Mouse (Mus musculus) embryonic facial prominence, embryonic 15.5 days (tissue): ENCODE measurements at regions not wholly inside any gene's neighbourhood (a gene's known extent, or its start where the extent isn't known, plus 50 kb on each side); places are given as distances from the start of the nearest gene placed in this dataset.

Experiments used
- ATAC-seq: fragments of 200-750 bp; cut with Nextera tagmentation; 2 replicates; pipeline ENCODE4 v1.8.0; 2017; ENCODE audit warnings: low read depth, moderate TSS enrichment; ENCODE audit not compliant: insufficient number of reproducible peaks, low FRiP score, low TSS enrichment
- H3K27ac ChIP-seq: fragments of 300-500 bp; sonication (generic); replicated peaks from 2 replicates; pipeline ENCODE4 v1.5.1; 2015; ENCODE audit warnings: mild to moderate bottlenecking, inconsistent platforms
- H3K27me3 ChIP-seq: fragments of 300-500 bp; sonication (generic); 2 replicates; pipeline ENCODE4 v1.6.1; 2015; ENCODE audit warnings: inconsistent platforms
- H3K36me3 ChIP-seq: fragments of 300-500 bp; sonication (generic); 2 replicates; pipeline ENCODE4 v1.6.1; 2015; ENCODE audit warnings: mild to moderate bottlenecking, inconsistent platforms
- H3K4me1 ChIP-seq: fragments of 300-500 bp; sonication (generic); 2 replicates; pipeline ENCODE4 v1.6.1; 2015; ENCODE audit warnings: inconsistent platforms
- H3K4me2 ChIP-seq: fragments of 300-500 bp; sonication (generic); replicated peaks from 2 replicates; pipeline ENCODE4 v1.6.1; 2015; ENCODE audit warnings: mild to moderate bottlenecking, inconsistent platforms
- H3K4me3 ChIP-seq: fragments of 300-500 bp; sonication (generic); replicated peaks from 2 replicates; pipeline ENCODE4 v1.5.1; 2015; ENCODE audit warnings: mild to moderate bottlenecking, inconsistent platforms
- H3K9ac ChIP-seq: fragments of 300-500 bp; sonication (generic); 2 replicates; pipeline ENCODE4 v1.6.1; 2015; ENCODE audit warnings: inconsistent platforms
- H3K9me3 ChIP-seq: fragments of 300-500 bp; sonication (generic); replicated peaks from 2 replicates; pipeline ENCODE4 v1.6.1; 2016; ENCODE audit warnings: inconsistent platforms
- WGBS: fragments of 180-500 bp; shearing (Covaris S2); methylation state at CpG from one replicate; pipeline ENCODE4 v1.1.7; 2015; 5-methylcytosine and 5-hydroxymethylcytosine counted together

GRCm38 (mm10) chr10:97778531-97778930, 52.0 kb upstream of the C030005K15Rik start:
- no peak overlapping the region for H3K4me3 ChIP-seq
- ATAC-seq, result no peak

GRCm38 (mm10) chr10:97779335-97779734, 52.8 kb upstream of the C030005K15Rik start:
- Histone ChIP-seq H3K4me3 (no peak overlapping the region), H3K4me2 (no peak overlapping the region), H3K27ac (no peak overlapping the region), H3K9me3 (no peaks in the 10 kb centered on the region), H3K27me3 (no peaks in the 10 kb centered on the region), H3K36me3 (no peaks in the 10 kb centered on the region), H3K9ac (no peak overlapping the region), H3K4me1 (no peaks in the 10 kb centered on the region)
- ATAC-seq, result no peak
- WGBS, result 71% methylated on average over 4 of the region's 4 CpGs

More at GRCm38 (mm10) chr10:97778531-97778930, 52.0 kb upstream of the C030005K15Rik start:
- Histone ChIP-seq H3K9me3 (no peaks in the 10 kb centered on the region), H3K36me3 (no peaks in the 10 kb centered on the region), H3K27ac (no peak overlapping the region), H3K27me3 (no peaks in the 10 kb centered on the region), H3K4me2 (no peak overlapping the region), H3K4me1 (no peaks in the 10 kb centered on the region), H3K9ac (no peak overlapping the region)

GRCm38 (mm10) chr10:97793804-97794203, 67.2 kb upstream of the C030005K15Rik start:
- H3K27ac ChIP-seq, result no peak overlapping the region
- H3K4me1 ChIP-seq, result no peaks in the 10 kb centered on the region
- no peak overlapping the region for H3K4me2 ChIP-seq
- no peaks in the 10 kb centered on the region for H3K36me3 ChIP-seq
- H3K4me3 ChIP-seq, result no peak overlapping the region
- no peaks in the 10 kb centered on the region for H3K27me3 ChIP-seq
- WGBS, result 69% methylated on average over 2 of the region's 2 CpGs
- no peak for ATAC-seq
- no peaks in the 10 kb centered on the region for H3K9me3 ChIP-seq
- no peak overlapping the region for H3K9ac ChIP-seq

DNA sequence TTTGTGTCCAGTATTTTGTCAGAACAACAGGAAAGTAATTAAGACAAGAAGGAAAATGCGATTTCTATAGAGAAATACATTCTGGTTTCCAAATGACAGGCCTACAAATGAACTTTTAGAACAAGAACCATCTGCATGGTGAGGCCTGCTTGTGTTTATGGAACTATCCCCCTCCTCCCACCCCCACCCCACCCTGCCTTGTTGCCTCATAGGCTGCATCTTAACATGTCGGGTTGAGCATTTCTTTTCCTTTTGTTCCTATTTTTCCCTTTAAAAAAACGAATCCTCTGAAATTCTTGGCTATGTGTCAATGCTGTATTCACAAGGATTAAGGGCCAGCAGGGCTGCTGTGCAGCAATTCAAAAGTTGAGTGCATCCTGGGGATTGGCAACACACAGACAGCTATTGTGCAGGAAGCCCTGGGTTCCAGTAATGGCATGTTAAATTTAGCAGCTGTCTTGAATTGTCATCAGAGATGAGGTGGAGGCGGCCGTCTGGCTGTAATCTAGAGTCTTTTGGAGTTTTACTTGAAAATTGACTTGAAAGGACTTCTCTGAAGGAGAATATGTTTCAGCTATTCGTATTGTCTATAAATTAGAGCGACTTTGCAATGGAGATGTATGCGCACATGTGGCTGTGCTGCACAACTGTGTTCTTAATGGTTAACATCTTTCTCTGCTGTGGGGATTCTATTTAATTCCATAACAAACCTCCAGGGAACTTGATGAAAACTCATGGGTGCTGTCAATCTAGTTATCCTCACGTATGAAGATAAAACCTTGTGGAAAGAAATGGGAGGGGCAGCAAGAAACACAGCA, 75.1 kb upstream of the C030005K15Rik start:
- Histone ChIP-seq H3K9ac (no peak overlapping the region), H3K4me1 (0 out of 2 replicates have a peak, but pooled peaks cover 4% of the 10 kb centered on the region), H3K27me3 (no peaks in the 10 kb centered on the region), H3K4me3 (no peak overlapping the region), H3K9me3 (no peaks in the 10 kb centered on the region), H3K4me2 (no peak overlapping the region), H3K27ac (peak overlapping the region; percentile 63; the same call in 1 of the 2 replicates), H3K36me3 (no peaks in the 10 kb centered on the region)
- peak; percentile 57; the same call in 1 of the 2 replicates for ATAC-seq
- 27% methylated on average over 9 of the region's 9 CpGs for WGBS

DNA sequence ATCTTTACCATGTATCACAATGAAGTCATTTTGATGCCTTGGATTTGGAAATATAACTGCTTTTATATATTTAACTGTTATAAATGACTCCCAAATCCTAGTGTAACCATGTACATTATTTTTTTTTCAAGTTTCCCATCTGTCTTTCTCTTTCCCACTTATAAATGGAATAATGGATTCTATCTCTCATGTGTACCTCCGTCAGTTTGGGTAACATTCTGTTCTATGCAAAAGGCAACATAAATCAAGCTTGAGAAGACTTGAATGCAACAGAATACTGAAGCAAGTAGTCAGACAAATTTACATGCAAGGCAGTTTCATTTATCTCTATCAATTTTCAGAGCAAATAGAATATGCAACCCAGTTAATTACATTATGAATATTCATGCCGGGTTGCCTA, 81.4 kb upstream of the C030005K15Rik start:
- Histone ChIP-seq H3K4me2 (no peak overlapping the region), H3K4me1 (no peaks in the 10 kb centered on the region), H3K36me3 (no peaks in the 10 kb centered on the region), H3K9ac (no peak overlapping the region), H3K9me3 (no peaks in the 10 kb centered on the region), H3K27ac (no peak overlapping the region), H3K27me3 (no peaks in the 10 kb centered on the region), H3K4me3 (no peak overlapping the region)
- WGBS, result 84% methylated on average over 2 of the region's 2 CpGs
- ATAC-seq, result no peak

DNA sequence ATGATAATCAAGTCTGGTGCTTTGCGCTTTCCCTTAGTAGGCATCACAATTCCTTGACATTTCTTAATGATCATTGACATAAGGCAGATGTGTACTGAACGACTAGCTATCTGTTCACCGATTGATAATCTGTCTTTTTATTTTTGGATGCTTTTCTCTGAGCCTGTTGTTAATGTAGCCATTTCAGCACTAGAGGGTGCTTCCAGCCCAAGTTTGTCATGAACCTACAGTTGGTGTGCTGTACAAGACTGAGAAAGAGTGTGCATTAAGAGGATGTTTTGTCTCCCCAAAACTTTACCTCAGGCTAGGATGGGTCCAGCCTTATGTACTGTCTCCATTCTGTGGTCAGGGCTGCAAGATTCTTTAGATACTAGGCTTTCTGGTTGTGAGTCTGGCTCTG, 116.0 kb upstream of the C030005K15Rik start:
- no peak overlapping the region for H3K9ac ChIP-seq
- no peak overlapping the region for H3K4me2 ChIP-seq
- no peak overlapping the region for H3K4me3 ChIP-seq
- H3K9me3 ChIP-seq, result no peaks in the 10 kb centered on the region
- no peak overlapping the region for H3K27ac ChIP-seq
- 83% methylated on average over 3 of the region's 3 CpGs for WGBS
- no peak for ATAC-seq
- H3K36me3 ChIP-seq, result no peaks in the 10 kb centered on the region
- H3K4me1 ChIP-seq, result no peaks in the 10 kb centered on the region
- H3K27me3 ChIP-seq, result no peaks in the 10 kb centered on the region

- no peak for ATAC-seq
- Histone ChIP-seq H3K27me3 (no peaks in the 10 kb centered on the region), H3K4me1 (no peaks in the 10 kb centered on the region), H3K4me3 (no peak overlapping the region), H3K4me2 (no peak overlapping the region), H3K36me3 (no peaks in the 10 kb centered on the region), H3K9ac (no peak overlapping the region), H3K9me3 (no peaks in the 10 kb centered on the region), H3K27ac (no peak overlapping the region)
- 78% methylated on average over 2 of the region's 2 CpGs for WGBS
Observed at GRCm38 (mm10) chr10:97851487-97851886, 124.9 kb upstream of the C030005K15Rik start.

DNA sequence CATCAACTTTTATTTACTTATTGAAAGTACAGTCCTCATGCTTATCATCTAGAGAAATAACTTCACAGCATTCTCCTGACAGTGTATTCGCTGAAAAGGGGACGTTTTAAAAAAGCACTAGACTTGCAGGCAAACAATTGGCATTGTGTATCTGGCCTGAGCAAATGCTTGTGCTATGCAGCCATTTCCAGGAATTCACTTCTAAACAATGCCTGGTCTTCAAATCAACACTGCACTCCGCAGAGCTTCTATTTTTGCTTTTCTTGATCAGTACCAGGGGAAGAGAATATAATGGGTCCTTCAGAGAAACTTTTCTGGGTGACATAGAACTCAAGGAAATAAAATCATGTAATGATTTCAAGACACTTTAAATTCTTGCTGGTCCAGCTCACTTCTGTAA, 150.5 kb upstream of the C030005K15Rik start:
- Histone ChIP-seq H3K4me3 (no peak overlapping the region), H3K4me1 (no peaks in the 10 kb centered on the region), H3K4me2 (no peak overlapping the region), H3K9ac (no peak overlapping the region), H3K9me3 (no peaks in the 10 kb centered on the region), H3K27me3 (no peaks in the 10 kb centered on the region), H3K36me3 (no peaks in the 10 kb centered on the region), H3K27ac (no peak overlapping the region)
- 44% methylated on average over 3 of the region's 3 CpGs for WGBS
- ATAC-seq, result no peak

DNA sequence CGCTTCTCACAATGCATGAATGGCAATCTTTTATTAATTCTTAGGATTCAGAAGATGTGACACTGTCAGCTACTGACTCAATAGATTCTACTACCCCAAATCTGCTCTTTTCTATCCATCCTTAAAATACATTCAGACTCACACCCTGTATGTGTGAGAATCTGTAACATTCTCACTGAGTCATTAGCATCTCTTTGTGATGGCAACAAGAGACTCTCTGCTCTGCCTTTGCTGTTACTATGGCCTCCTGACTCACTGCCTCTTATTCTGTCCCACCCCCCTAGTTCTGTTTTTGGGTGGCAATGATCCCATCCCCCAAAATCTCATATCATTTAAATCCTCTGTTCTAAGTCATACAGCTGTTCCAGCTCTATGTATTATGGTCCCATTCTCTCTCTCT, 159.5 kb upstream of the C030005K15Rik start:
- Histone ChIP-seq H3K4me2 (no peak overlapping the region), H3K9me3 (no peaks in the 10 kb centered on the region), H3K9ac (no peak overlapping the region), H3K27ac (no peak overlapping the region), H3K4me1 (no peaks in the 10 kb centered on the region), H3K4me3 (no peak overlapping the region), H3K27me3 (no peaks in the 10 kb centered on the region), H3K36me3 (no peaks in the 10 kb centered on the region)
- ATAC-seq, result no peak
- WGBS, result 89% methylated on average over 1 of the region's 1 CpGs

- H3K27ac ChIP-seq, result no peak overlapping the region
- H3K27me3 ChIP-seq, result no peaks in the 10 kb centered on the region
- no peaks in the 10 kb centered on the region for H3K36me3 ChIP-seq
- no peak overlapping the region for H3K9ac ChIP-seq
- no peak overlapping the region for H3K4me2 ChIP-seq
- ATAC-seq, result no peak
- no peak overlapping the region for H3K4me3 ChIP-seq
- WGBS, result 25% methylated on average over 4 of the region's 4 CpGs
- H3K9me3 ChIP-seq, result no peaks in the 10 kb centered on the region
- no peaks in the 10 kb centered on the region for H3K4me1 ChIP-seq
Observed at GRCm38 (mm10) chr10:97905793-97906192, 179.2 kb upstream of the C030005K15Rik start.

DNA sequence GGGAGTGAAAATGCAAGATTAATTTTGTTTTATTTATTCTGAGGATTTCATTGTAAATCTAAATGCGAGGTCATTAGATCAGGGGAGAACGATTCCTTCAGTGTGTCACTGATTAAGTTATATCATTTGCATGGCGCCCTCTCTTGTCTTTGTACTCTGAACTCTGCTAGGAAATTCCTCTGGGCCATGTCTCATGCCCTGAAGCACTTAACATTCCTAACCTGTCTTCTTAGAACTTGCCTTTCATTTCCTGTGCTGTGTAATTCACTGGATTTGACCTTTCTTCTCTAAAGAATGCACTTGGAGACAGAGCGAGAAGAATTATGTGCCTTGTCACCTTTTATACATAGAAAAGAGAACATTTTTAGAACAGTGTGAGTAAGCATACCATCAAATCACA, 199.0 kb upstream of the C030005K15Rik start:
- ATAC-seq, result no peak
- H3K27me3 ChIP-seq, result no peaks in the 10 kb centered on the region
- no peaks in the 10 kb centered on the region for H3K9me3 ChIP-seq
- H3K4me1 ChIP-seq, result no peaks in the 10 kb centered on the region
- 27% methylated on average over 4 of the region's 4 CpGs for WGBS
- no peak overlapping the region for H3K9ac ChIP-seq
- H3K4me2 ChIP-seq, result no peak overlapping the region
- no peaks in the 10 kb centered on the region for H3K36me3 ChIP-seq
- no peak overlapping the region for H3K4me3 ChIP-seq
- no peak overlapping the region for H3K27ac ChIP-seq

- Histone ChIP-seq H3K27me3 (no peaks in the 10 kb centered on the region), H3K9me3 (no peaks in the 10 kb centered on the region), H3K4me3 (no peak overlapping the region), H3K36me3 (no peaks in the 10 kb centered on the region), H3K9ac (no peak overlapping the region), H3K4me2 (no peak overlapping the region), H3K4me1 (no peaks in the 10 kb centered on the region), H3K27ac (no peak overlapping the region)
- 91% methylated on average over 2 of the region's 2 CpGs for WGBS
- ATAC-seq, result no peak
Observed at GRCm38 (mm10) chr10:97940345-97940744, 213.8 kb upstream of the C030005K15Rik start.
